Mouse (Mus musculus): ENCODE measurements around the gene Bnc2.

DNA sequence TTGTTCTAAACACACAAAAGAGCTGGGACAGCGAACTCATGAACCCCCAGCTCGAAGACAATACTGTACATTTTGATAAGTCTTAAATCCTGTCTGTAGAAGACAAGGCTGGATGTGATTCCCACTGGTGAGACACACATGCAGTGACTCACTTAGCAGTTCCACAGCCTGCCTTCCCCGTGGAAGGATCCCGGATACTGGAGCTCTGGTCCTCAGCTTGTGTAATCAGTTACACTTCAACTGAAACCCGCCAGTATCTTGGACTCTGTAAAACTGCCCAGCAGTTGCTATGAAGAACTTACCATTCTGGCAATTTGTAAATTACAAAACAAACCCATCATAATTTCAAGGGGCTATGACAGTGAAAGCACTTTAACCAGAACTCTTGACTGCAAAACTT, 5.4 kb downstream of the Bnc2 start:
- TF ChIP-seq CTCF (IDR thresholded peaks at IDR 0.05; ENCODE audit: insufficient read depth, low read length): no peak
- no peak for TF ChIP-seq POLR2A (IDR thresholded peaks at IDR 0.05; ENCODE audit: borderline replicate concordance, extremely low read depth, low read depth, low read length)
